Mouse (Mus musculus) frontal cortex, adult (tissue): ENCODE measurements around the gene Cfap77.

Experiments
- ATAC-seq: cut with Nextera tagmentation; 2 replicates; pipeline ENCODE4 v1.9.2; 2017; ENCODE audit warnings: mild to moderate bottlenecking, moderate library complexity, mixed read lengths; ENCODE audit not compliant: low TSS enrichment

Gene Cfap77

DNA sequence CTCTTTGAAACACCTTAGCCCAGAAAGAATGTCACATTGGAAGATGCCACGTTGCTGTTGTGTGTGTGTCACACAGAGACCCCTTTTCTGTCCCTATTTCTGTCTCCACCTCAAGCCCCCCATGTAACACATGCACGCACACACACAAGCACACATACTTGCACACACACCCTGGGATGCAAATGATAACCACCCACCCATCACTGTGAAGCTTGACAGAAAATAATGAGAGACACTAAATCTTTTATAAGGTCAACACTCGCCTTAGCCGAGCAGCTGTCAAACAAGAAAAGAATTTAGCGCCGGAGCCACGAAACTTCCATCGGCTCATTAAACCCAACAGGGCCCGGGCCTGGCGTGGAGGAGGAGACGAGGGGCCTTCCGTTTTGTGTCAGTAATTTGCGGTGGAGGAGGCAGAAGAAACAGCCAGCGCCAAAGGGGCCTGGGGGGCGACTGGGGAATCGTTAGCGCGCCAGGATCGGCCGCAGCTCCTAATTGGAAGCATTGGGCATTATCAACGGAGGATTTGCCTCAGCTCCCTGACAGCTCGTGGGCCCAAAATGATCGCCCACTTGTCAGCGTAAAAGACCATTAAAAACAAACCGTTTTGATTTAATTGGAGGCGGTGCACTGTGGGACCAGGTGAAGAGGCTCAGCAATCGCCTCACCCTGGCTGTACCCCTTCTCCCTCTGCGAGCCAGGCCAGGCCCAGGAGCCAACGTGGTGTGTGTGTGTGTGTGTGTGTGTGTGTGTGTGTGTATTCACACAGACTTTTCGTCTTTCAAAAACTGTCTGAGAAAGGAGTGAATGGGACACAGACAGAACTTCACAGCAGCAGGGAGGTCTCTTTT is 111.0 kb downstream of the Cfap77 start:
- ATAC-seq, result no peak

DNA sequence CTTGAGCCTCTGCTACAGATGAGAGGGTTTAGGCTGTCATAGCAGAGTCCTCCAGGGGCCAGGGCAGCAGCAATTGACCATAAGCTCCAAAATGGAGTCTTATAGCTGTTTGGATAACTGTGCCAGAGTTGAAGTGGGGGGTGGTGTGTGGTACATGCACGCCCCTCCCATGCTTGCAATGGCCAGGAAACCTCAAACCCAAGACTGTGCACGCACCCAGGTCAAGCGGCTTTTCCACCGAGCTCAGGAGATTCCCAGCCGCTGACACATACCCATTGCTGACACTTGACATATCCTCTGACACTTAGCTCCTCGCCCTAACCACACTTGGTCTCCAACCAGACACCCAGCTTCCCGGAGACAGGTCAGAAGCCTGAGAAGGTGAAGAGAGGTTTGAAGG is 115.9 kb downstream of the Cfap77 start:
- ATAC-seq, result no peak

DNA sequence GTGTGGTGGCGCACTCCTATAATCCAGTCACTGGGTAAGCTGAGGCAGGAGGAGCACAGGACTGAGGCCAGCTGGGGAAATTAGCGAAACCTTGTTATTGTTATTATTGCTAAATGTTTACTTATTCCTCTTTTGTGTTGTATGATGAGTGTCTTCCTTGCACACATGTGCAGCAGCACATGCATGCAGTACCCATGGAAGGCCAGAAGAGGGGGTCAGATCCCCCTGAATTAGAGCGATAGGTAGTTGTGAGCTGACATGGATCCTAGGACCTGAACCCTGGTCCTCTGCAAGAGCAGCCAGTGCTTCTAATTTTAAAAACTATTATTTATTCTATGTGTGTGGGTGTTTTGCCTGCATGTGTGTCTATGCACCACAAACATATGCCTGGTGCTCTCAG is 124.3 kb downstream of the Cfap77 start:
- no peak for ATAC-seq

DNA sequence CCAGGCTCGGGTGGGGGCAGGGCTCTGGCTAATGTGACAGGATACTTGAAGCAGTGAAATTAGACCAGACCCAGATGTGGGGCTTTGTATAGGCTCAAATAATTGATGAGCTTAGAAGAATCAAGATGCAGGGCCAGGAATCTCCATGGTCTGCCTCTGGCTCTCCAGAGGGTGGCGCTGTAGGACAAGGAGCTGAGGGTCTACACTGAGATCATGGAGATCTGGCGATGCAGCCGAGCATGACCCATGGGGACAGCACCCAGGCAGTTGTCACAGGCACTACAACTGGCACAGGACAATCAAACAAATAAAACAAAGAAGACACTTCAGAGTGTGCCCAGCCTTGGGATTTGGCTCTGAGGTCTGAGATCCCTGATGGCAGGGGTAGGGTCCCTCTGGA is 131.0 kb downstream of the Cfap77 start:
- ATAC-seq, result peak; percentile 72; the same call in 1 of the 2 replicates

DNA sequence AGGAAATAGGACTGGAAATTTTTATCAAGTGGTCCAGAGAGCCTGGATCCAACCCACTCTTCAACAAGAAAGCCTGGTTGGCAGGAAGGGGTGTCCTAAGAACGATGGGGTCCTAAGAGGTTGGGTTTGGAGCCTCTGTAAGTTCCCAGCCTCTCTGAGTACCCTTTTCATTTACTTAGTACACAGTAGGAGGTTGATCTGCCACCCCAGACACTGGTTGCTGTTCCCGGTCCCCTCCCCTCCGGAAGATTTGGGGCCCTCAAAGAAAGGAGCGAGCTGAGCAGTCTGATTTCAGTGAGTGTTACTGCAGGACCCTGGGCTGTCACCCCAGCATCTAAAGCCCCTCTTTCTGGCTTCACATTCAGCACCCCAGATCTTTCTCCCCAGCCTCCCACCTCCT is 135.9 kb downstream of the Cfap77 start:
- no peak for ATAC-seq

DNA sequence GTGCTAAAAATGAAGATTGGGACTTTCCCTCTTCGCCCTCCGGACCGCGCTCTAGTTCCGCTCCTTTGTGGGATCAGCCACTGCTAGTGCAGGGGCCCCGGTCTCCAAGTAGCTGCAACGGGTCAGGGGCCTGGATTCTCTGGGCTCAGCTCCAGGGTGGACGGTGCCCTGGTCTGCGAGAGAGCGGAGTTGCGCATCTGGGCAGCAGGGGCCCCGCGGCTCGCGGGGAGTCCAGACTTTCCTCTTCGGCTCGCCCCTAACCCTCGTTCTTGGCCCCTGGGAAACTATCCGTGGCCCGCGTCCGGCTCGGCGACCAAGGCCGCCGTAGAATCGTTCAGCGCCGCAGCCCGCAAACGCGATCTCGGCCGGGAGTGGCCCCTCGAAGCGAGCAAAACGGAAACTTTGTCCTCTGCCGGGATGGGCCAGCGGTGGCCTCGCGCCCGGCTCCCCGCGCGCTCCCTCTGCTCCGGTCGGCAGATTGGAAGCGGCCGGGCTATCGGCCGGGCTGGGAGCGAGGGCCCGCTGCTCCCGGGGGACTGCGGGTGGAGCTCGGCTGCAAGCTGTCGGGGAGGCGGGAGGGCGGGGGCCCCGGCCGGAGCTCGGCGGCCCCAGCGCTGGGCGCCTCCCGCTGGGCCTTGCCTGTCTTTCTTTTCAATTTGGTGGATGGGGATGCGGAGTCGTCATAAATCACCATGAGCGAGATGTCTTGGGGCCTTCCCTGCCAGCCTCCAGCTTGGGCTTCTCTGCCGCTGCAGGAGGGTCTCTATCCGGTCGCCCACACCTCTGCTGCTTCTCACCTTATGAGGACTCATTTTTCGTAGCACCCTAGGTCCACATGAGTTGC is 137.1 kb downstream of the Cfap77 start:
- ATAC-seq, result no peak

DNA sequence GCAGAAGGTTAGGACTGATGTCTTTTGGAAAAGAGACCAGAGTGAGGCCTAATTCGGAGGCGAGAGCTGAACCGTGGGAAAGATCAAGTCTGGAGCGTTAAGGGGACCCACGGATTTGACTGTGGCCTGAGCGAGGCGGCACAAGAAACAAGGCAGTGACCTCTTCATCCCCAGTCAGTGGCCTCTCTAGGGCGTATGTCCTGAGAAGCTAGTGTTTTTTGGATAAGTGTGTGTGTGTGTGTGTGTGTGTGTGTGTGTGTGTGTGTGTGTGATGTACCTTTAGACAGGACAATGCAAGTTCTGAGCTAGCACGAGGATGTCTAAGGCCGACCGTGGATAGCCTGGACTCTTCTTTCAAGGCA is 137.7 kb downstream of the Cfap77 start:
- ATAC-seq, result no peak

DNA sequence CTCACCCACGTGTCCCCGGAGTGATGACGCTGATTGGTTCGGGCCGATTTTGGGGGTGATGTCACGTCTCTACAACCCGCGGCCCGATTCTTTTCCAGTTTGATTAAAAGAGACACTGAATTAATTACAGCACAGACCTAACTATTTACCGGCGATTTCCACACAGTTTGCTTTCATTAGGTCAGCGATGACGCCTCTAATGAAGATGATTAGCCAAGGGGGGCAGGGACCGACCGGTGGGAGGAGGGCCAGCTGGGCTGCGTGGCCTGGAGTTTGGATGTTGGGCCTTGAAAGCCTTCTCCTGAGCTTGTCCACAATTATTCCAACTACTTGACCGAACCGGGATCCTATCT is 138.4 kb downstream of the Cfap77 start, which contains the start of gene Barhl1:
Barhl1 (minus strand) TSS at position 156 of the 353 bp plus-strand sequence.
- no peak for ATAC-seq

DNA sequence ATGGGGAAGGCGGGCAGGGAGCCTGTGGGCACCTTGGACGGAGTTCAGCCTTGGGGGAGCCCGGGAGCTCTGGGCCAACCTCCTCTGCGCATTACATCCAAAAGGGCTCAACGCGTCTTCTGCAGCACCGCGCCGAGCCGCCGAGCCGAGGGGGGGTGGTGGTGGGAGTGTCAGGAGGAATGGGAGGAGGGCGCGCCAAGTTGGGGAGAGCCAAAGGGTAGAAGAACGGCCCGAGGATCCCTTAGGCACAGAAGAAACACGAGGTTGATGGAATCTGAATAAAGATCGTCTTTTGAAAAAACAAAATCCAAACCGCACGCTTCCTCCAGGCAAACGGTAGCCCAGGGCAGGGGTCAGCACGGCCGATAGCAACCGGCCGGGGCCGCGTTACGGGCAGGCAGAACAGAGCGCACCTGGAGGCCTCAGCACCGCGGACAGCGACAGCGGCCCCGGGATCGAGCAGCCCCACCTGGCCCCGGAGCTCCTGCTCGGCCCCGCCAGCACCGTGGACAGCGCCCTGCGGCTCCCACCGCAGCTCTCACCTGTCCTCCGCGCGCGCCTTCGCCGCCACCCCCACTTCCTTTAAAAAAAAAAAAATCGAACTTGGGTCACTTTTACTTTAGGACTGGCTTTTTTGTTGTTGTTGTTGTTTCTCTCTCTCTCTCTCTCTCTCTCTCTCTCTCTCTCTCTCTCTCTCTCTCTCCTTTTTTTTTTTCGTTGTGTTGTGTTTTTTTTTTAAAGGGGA is 138.9 kb downstream of the Cfap77 start:
- ATAC-seq, result no peak

DNA sequence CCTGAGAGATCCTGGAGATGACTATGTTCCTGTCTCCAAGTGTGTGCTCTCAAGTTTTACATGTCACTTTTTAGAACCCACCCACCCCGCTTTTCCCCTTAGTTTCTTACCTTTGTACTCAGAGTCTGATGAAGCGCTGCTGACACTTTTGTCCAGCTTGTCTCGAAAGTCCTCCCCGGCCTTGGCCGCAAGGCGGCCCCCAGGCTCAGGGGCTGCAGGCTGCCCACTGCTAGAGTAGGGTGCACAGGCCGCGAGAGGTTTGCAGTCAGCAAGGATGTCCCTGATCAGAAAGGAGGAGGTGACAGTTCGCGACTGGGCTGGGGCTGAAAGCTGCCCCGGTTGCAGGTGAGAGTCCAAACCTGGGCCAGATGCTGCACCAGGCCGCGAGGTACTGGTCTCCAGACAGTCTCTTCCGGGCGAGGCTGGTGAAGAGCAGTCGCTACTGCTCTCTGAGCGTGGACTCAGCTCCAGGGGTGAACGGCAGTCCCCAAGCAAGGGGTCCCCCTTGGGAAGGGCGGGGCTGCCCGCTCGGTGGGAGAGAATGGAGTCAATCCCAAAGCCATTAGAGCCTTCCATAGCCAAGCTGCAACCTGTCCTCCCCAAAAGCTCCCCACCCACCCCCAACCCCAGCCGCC is 139.6 kb downstream of the Cfap77 start:
- no peak for ATAC-seq

DNA sequence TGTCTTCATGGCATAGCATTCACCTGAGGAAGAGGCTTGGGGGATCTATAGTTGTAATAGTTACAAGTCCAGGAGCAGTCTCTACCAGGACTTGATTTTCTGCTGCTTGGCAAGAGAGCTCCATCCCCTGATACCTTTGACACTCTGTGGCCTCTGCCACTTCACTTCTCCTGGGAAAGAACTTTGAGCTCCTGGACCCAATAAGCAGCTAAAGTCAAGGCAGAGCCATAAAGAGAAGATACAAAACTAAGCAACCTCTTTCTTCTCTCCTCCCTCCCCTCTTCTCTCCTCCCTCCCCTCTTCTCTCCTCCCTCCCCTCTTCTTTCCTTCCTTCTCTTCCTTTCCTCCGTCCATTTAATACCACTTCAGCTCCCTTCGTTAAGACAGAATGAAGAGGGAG is 140.7 kb downstream of the Cfap77 start:
- no peak for ATAC-seq

DNA sequence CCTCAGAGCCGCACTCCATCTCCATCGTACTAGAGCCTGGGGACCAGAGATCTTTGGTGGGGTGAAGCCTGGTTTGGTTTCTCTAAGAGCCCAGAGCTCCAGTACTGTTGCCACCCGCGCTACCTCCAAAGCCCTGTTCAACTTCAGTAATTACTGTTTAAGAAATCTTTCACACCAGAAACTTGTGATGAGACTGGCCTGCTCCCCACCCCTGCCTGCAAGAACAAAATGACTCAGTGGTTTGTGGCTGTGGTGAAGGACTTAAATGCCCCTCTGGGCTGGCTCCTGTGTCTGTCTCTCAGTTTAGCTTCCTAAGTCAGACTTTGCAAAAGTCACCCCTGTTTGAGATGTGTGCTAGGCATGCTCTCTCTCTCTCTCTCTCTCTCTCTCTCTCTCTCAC is 141.9 kb downstream of the Cfap77 start:
- no peak for ATAC-seq

DNA sequence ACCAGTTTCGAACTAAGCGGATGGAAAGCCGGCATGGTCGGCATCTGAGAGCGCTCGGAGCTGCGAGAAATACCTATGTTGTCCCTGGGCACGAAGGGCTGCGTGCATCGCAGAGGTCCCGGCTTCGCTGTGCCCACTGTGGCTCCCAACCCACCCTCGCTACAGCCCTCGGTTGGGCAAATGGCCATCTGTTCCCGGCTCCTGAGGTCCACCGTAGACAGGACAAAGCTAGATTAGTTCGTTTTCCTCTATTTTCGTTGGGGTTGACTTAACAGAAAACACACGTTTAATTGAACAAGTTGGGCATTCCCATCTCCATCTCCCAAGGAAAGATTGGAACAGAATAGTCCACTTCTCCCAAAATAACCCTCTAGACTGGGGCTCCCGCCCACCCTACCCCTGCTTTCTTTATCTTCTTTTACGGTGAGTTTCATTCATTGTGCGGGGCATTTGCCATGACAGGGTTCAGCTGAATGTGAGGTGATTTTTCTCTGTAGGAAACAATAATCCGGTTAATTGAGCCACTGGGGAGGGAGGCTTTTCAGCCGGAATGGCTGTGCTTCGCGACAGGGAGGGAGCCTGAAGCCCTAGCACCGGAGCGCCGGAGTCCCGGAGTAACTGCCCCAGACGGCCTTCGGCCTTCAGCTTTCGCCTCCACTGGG is 142.7 kb downstream of the Cfap77 start:
- no peak for ATAC-seq

DNA sequence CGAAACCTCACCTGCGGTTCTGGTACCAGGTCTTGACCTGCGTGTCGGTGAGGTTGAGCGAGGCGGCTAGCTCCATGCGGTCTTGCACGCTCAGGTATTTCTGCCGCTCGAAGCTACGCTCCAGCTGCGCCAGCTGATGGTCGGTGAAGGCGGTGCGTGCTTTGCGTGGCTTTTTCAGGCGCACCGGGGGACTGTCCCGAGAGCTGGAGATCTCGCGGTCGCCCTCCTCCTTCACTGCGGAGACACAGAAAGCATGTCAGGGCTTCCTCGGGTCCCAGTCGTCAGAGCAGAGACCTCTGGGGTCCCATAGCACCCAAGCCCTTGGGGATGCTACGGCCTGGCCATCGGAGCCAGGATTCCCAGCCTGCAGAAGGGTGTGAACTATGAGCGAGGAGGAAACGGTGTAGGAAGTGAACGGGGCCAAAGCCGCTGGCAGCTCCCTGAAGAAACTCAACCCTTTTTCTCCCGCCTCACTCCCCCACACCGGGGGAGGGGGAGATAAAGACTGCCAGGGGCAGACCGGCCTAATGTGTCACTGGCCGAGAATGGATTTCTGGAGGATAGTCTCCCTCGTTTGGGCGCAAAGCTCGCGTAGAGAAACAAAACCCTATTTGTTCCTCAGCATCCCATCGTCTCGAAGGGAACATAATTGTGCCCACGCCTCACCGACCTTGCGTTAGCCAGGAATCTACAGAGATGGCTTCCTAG is 143.4 kb downstream of the Cfap77 start:
- ATAC-seq, result no peak

DNA sequence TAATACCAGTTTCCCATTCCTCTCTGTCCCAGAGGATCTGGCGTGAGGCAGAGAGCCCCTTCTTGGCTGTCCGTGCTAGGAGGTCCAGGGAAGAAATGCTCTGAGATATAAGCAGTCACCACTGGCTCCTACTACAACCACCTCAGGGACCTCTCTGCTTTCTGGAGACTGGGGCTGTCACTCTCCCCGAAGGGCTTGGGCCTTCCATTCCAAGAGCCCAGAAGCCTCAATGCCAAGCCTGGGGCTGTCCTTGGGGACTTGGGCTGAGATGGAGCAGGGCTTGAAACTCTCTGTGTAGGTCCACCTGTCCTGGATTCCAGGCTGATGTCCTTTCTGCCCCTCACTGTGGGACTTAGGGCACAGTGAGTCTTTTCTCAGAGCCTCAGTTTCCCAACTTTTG is 144.0 kb downstream of the Cfap77 start:
- ATAC-seq, result no peak

DNA sequence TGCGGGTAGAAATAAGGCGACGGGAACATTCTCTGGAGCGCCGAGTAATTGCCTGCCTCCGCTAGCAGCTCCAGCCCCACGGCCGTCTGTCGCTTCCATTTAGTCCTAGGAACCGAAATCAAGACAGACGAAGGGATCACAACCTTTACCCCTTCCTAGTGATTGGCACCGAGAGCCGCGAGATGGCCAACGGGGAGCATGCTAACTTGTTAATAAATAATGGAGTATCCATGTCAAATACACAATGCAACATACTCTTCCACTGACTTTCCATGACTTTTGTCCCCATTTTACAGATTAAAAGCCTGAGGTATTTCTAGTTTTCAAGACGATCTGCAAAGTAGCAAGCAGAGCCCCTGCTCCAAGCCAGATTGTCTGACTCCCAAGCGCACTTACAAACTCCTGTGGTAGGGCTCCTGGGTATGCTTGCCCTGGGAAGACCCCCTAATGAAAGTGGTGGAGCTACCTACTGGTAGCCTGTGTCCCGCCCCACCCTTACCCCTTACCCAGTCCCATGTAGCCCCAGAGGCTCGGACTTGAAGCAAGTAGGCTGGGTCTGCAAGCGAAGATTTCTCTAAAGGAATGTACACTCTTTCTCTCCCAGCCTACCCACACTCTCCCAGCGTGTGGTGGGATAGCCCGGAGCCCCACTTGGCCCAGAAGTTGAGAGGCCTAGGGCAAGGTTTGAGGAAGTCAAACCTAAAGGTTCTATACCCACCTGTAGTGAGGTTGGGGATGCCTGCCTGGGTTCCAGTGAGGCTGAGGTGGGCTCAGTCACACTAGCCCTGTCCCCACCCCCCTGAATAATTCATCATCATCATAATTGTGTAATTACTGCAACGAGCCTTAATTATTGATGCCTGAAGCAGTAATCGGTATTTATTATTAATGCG is 144.8 kb downstream of the Cfap77 start:
- ATAC-seq, result no peak

DNA sequence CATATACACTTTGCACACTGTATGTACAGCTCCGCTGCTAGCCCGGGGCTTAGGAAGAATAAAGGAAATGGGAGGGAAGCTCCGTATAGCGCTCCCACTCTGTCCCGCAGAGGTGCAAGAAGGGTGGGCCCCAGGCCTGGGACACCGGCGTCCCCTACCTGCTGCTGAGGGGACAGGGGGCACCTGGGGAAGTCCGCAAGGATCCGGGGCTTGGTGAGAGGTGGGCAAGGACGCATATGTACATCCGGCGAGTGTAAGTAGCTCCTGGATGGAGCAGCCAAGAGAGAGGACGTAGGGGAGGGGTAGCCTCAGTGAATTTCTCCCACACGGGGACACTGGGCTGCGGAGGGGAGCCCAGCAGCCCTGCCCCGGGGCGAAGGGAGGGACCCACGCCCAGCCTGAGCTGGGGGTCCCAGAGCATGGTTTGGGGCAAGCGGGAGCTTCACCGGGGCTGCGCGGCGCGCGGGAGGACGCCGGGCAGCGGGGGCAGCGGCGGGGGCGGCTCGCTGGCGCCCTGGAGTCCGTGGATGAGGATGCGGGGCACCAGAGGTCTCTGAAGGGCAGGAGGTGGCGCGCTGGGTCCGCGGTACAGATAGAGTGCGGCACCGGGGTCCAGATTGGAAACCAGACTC is 145.6 kb downstream of the Cfap77 start:
- ATAC-seq, result no peak

DNA sequence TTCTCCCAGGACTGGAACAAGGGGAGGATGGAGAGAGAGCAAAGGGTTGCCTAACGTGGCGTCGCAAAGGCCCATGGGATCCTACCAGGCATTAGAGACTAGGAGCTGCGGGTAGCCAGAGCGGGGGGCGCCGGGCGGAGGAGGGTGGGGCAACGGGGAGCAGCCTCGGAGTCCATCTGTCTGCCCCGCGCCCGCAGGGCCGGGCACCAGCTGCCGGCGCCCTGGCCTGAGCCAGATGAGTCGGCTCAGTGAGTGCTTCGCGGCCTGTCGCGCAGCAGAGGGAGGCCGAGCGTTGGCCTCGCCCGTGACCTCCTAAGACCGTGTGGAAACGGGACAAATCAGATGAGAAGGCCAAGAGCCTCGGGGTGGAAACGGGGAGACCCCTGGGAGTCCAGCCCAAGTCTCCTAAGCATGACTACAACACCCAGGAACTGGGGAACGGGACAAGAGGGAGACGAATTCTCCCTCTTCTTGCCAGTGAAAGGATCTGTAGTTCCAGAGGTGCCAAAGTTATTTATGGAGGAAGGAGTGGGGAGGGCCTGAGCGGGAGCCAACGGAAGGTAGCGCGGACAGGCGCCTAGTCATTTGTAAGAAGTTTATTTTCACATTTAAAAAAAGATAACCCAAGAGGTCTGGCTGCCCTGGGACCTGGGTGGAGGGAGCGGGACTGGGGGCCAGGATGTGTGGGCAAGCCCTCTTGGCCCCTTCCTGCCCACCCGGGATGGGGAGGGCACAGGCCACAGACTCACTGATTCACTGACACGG is 146.3 kb downstream of the Cfap77 start:
- ATAC-seq, result no peak
